Mouse (Mus musculus) fibroblast of lung, adult 2 months (primary cell): ENCODE results near the gene Gm20388.

ENCODE experiments used
- DNase-seq: peaks from one replicate; pipeline ENCODE4 v3.0.0-alpha.2; 2011; ENCODE audit warnings: low read depth

Gene Gm20388

GRCm38 (mm10) chr8:122642071-122642470, 2731.4 kb downstream of the Gm20388 start:
- peak; percentile 50 for DNase-seq

DNA sequence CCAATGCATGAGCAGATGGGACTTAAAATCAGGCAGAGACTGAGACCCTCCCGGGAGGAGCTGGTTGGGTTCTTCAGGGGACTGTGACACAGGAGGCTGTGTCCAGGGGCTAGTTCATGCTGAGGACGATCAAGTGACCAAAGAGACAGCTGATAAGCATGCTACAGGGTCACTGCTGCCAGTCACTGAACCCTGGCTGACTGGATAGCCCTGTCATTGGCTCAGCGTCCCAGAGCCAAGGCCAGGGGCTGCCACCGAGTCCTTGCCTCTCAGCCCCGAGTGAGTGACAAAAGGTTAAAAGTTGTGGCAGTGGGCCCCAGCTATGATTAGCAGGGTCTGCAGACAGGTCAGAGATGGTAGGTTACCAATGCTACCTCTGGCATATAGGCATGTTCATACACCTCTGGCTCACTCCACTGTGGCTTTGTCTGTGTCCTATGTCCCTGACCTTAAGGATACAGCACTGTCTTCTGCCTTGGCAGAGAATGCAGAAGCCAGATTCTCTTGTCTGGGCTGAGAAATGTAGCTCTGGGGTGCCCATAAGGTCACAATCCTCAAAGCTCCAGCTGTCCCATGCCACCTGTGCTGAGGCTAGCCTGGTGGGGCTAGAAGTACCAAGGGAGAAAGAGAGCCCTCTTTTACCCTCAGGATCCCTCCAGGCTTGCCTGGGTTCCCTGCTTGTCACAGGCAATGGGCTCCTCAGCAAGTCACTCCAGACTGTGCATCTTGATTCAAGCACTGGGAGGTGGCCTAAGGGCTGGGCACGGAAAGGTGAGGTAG, 2733.7 kb downstream of the Gm20388 start:
- DNase-seq = no peak

- no peak for DNase-seq
Observed at GRCm38 (mm10) chr8:122646337-122646736, 2735.7 kb downstream of the Gm20388 start.

DNA sequence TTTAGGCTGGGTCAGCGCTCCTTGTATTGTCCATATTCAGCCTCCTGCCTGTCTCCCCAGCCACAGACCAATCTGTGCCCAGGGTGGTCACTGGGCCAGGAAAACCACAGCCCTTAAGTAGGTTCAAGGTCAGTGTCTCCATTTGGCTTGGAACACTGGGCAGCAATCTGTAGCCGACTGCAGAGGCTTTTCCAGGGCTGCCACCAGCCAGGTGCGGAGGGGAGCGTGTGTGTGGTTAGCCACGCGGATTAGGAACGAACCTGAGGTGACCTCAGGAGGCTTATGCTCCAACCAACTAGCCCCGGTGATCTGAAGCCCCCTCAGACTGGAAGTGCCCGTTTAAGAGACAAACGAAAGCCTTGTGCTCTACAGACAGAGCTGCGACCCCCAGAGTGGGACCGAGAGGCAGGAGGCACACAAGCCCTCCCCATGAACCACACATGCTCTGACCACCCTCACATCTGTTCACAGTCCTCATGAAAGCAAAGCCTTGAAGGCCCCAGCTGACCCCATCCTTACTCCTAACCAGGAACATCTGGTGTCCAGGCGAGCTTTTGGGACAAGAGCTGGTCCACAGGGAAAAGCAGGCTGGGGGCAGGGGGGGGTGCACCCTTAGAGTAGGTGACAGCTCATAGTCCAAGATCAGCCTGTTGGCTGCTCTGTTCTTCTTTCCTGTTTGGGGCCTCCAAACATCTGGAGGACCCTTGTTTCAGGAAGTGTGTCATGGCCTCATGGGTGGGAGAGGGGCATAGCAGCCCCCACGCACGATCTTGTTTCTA, 2737.7 kb downstream of the Gm20388 start:
- no peak for DNase-seq

DNA sequence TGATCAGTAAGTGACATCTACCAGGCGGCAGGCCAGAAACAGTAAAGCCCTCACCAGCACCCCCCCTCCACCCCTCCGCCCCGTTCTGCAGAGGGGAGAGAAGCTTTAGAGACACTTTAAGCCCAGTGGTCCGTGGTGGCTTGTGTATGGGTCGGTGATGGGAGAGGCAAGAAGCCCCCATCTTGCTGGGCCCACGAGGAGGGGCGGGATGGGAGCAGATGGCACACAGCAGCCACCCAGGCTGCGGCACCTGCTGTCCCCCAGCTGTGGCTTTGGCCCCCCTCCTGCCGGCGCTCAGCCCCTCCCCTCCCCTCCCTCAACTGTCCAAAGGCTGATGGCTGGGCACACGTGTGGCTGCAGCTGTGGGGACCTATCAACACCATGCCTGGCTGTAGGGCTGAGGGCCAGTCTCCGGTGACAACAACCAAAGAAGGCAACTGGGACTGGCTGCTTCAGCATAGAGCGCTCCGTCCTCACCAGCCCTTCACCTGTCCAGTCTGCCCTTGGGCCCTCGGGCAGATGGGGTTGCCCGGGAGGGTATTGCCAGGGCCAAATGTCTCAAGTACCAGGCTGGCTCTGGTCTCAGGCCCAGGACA, 2740.8 kb downstream of the Gm20388 start:
- no peak for DNase-seq

GRCm38 (mm10) chr8:122652643-122653042, 2742.0 kb downstream of the Gm20388 start:
- DNase-seq = no peak

DNA sequence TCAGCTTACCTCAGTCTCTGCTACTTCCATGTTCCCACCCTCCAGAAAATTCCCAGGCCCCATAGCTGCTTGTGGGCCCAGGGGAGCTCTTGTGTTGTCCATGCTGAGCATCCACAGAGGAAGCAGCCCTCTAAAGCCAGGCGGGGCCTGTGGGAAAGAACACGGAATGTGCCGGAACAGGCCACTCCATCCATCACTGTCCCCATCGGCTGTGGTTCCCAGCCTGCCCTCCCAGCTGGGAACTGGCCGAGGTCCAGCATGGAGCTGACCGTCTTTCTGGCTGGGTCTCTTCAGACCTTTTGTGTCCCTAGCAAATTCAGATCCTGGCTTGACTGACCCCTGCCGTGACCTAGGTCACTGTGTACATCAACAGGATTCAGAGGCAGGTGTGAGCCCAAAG, 2744.1 kb downstream of the Gm20388 start:
- no peak for DNase-seq

DNA sequence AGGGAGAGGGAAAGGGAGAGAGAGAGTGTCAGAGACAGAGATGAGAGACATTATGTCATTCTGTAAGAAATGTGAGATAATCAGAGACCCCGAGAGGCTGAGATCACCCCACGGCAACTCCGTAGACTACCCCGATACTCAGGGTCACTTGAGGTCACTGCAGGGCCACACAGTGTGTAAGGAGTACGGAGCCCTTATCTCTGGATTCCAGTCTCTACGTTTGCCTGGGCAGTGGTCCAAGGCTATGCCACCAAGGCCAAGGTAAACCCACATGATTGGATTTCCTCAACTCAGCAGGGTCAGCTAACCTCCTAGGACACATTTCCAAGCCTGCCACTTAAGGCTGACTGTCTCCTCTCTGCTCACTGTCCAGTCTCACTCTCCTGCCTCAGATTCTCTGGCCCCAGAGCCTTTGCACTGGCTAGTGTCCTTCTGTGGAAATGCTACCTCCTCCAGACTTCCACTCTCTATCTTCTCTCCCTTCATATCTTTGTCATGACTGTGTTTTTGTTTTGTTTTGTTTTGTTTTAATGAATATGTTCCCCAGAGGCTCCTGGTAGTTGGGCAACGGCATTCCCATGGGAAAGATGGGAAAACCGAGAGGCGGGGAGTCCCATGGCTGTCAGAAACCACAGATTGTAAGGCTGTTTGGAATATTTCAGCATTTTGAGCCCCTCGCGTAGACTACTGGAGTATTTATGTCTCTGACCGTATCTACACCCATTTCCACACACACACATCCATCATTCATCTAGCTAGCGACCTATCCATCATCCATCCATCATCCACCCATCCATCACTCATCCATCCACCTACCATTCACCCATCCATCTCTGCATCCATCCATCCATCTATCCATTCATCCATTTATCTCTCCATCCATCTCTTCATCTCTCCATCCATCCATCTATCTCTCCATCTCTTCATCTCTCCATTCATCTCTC, 2745.7 kb downstream of the Gm20388 start:
- no peak for DNase-seq

- DNase-seq = no peak
Observed at GRCm38 (mm10) chr8:122658149-122658806, 2747.6 kb downstream of the Gm20388 start.

DNA sequence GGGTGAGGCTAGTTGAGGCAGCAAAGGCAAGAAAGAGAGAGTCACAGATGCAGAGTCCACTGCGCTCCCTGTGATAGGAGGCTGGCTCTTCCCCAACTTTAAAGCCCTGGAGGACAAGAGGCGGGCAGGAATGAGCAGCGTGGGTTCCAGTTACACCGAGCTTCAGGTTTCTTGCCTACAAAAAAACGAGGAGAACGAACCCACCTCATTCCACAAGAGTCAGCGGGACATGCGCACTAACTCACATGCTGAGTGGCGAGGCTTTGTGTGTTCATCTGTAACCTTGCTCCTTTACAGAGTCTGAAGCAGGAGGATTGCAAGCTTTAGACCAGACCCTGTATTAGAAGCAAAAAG, 2748.1 kb downstream of the Gm20388 start:
- no peak for DNase-seq

DNA sequence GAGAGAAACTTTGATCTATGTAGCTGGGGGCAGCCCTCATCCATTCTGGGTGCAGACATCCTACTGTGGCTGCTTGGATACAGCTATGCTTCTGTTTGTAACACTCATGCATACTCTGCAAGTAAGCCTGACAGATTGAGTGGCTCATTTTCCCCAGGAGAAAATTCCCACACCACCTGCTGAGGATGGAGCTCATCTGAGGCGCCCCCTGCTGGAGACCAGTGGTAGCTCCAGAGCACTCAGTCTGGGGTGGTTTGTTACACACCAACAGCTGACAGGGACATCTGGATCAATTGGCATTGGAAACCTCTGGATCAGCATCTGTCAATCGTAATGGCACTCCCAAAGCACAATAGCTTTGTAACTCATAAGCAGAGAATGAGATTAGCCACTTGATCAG, 2749.4 kb downstream of the Gm20388 start:
- no peak for DNase-seq

DNA sequence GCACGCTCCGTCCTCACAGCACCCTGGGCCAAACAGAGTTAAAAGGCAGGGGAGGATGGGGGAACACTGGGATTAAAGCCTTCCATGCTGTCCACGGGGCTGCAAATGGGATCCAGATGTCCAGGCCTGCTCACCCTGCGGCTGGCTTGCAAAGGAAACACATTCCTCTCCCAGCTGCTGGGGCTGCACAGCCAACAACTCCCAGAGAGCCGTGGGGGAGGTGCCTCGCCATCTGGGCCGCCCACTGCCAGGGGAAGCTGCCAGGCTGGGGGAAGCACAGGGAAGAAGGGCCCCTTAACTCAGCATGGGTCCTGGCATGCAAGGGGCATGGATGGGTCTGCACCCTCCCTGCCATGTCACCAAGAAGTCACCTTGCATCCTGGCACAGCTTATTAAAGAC, 2750.5 kb downstream of the Gm20388 start:
- DNase-seq = peak; percentile 73

DNA sequence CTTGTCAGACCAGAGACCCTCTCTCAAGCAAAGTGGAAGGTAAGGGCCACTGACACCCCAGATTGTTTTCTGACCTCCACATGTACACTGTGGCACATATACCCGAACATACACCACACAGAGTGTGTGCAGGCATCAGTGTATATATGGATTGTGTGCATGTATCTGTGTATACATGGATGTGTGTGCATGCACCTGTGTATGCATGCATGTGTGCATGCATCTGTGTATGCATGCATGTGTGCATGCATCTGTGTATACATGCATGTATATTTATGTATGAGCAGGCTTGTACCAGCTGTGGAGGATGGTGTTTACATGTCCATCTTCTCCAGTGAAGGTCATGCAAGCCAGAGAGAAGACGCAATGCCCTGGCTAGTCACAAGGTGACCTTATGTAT, 2751.3 kb downstream of the Gm20388 start:
- no peak for DNase-seq

GRCm38 (mm10) chr8:122663106-122663505, 2752.5 kb downstream of the Gm20388 start:
- no peak for DNase-seq

DNA sequence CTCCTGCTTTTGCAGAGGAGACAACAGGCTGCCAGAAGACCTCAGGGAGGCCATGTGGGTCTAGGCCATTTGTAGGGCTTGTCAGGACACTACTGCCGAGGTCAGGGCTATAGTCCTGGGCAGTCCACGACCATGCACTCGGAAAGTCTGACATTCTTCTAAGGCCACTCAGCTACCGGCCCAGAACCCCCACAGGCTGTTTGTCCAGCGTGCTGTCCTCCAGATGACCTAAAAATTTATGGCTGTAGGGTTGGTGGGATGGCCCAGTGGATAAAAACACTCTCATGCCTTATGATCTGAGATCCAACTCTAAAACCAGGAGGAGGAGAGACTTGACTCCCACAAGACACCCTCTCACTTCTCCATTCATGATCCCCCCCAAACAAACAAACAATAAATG, 2753.0 kb downstream of the Gm20388 start:
- no peak for DNase-seq

GRCm38 (mm10) chr8:122665221-122665620, 2754.6 kb downstream of the Gm20388 start:
- DNase-seq = no peak

DNA sequence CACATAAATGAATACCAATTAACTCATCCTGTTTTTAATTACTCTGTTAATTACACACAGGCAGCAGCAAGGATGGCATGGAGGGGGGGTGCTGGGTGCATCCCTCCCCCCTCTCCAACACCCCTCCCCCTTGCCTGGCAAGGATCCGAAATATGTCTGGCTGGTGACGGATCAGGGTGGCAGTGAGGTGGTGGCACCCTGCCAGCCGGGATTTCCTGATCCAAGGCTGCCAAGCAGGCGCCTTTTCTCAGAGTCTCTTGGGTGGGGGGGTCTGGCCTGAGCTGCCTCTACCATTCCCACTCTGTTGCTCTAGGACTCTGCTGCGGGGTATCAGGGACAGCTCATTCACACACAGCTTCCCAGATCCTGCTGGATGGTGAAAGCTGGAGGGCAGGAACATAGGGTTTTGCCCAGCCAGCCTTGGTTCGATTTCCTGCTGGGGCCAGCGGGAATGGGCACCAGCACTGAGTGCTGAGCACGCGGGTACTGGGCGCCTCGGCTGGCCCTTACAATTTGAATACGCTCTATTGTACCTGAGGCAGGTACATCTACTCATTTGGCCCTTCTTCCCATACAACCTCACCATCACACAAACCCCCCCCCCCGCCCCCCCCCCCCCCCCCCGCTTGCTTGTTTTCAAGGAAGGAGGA, 2755.2 kb downstream of the Gm20388 start:
- no peak for DNase-seq

GRCm38 (mm10) chr8:122666338-122666764, 2755.7 kb downstream of the Gm20388 start:
- no peak for DNase-seq

- DNase-seq = no peak
Observed at GRCm38 (mm10) chr8:122666827-122667226, 2756.2 kb downstream of the Gm20388 start.

GRCm38 (mm10) chr8:122667854-122668253, 2757.2 kb downstream of the Gm20388 start:
- no peak for DNase-seq

GRCm38 (mm10) chr8:122669370-122669769, 2758.7 kb downstream of the Gm20388 start:
- DNase-seq = no peak
